Mouse (Mus musculus): ENCODE results near the gene Car9. TPM values are rescaled to one million over a fixed set of nuclear protein-coding genes. Genes with fewer than 3 reads are reported as not detected.
A peak's percentile ranks its signal among the peaks of the same experiment; 100 is the strongest.

Car9 gene
- 0.17 and 1.3 TPM in 2 replicates for polyA plus RNA-seq (2015; fragmentation: Nextera tagmentation; extraction: Ambion mirVana)

GRCm38 (mm10) chr4:43506536-43507185 lies at the start of gene Car9:
Gene Car9 (plus strand): TSS chr4:43506966.
- no peak within 1 kb of the TSS for H3K9ac ChIP-seq (replicated peaks)
- no peak within 1 kb of the TSS for H3K27ac ChIP-seq (replicated peaks)
- 43% methylated on average over 9 of the region's 9 CpGs for WGBS
- no peaks in the 10 kb centered on the region for H3K9me3 ChIP-seq (replicated peaks)
- H3K4me2 ChIP-seq, result peak within 1 kb of the TSS; percentile 58; the same call in 1 of the 2 replicates
- H3K4me3 ChIP-seq (replicated peaks), result no peak within 1 kb of the TSS
- H3K4me1 ChIP-seq, result peaks cover 17% of the 10 kb centered on the region
- no peaks in the 10 kb centered on the region for H3K36me3 ChIP-seq
- no peak for ATAC-seq (ENCODE audit: low FRiP score)
- 0 out of 2 replicates have a peak, but pooled peaks cover 17% of the 10 kb centered on the region for H3K27me3 ChIP-seq (replicated peaks)

GRCm38 (mm10) chr4:43457124-43457523 lies 49.6 kb upstream of the Car9 start:
- no peak overlapping the region for H3K9ac ChIP-seq (replicated peaks)
- no peaks in the 10 kb centered on the region for H3K36me3 ChIP-seq
- no peak overlapping the region for H3K27ac ChIP-seq (replicated peaks)
- H3K4me2 ChIP-seq, result no peak overlapping the region
- H3K27me3 ChIP-seq (replicated peaks), result peaks cover 21% of the 10 kb centered on the region
- H3K9me3 ChIP-seq (replicated peaks), result no peaks in the 10 kb centered on the region
- WGBS, result 25% methylated on average over 8 of the region's 8 CpGs
- ATAC-seq (ENCODE audit: low FRiP score), result no peak
- no peak overlapping the region for H3K4me3 ChIP-seq (replicated peaks)
- peaks cover 18% of the 10 kb centered on the region for H3K4me1 ChIP-seq

DNA sequence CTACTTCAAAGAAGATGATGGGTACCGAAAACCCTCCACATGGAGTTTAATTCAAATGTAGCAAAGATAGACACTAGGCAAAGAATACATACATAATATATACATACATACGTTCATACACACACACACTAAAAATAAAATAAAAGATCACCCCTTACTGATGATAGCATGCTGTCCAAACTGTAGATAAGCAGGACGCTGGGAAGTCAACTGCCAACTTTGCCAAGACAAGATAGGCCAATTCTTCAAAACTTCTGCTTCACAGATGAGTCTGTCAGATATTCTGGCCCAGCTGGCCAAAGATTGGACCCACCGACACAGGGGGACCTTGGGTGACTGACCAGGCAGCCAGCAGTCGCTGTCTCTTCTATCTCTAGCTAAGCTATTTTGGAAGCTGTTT lies 43.7 kb upstream of the Car9 start:
- H3K4me3 ChIP-seq (replicated peaks), result no peak overlapping the region
- H3K27ac ChIP-seq (replicated peaks), result no peak overlapping the region
- no peaks in the 10 kb centered on the region for H3K36me3 ChIP-seq
- no peaks in the 10 kb centered on the region for H3K9me3 ChIP-seq (replicated peaks)
- no peaks in the 10 kb centered on the region for H3K4me1 ChIP-seq
- no peak overlapping the region for H3K9ac ChIP-seq (replicated peaks)
- H3K27me3 ChIP-seq (replicated peaks), result no peaks in the 10 kb centered on the region
- ATAC-seq (ENCODE audit: low FRiP score), result no peak
- H3K4me2 ChIP-seq, result no peak overlapping the region
- 96% methylated on average over 5 of the region's 5 CpGs for WGBS

DNA sequence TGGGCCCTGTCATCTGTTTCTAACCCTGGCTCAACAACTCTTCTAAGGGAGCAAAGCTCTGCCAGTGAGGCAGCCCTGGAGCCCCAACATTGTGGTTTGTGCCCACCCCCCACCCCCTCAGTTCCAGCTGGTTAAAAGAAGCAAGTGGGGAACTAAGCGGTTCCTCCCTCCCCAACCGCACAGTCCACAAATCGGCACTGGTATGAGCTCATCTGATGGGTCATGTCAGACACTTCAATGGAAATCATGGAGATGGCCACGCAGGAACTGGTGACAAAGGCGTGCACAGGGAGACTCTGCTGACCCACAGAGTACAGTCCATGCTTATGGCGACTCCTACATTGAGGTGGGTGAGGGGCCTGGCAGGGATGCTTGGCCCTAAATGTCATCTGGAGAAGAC lies 40.8 kb upstream of the Car9 start:
- 92% methylated on average over 6 of the region's 6 CpGs for WGBS
- Histone ChIP-seq H3K27ac (replicated peaks) (no peak overlapping the region), H3K9ac (replicated peaks) (no peak overlapping the region), H3K27me3 (replicated peaks) (no peaks in the 10 kb centered on the region), H3K4me2 (no peak overlapping the region), H3K4me3 (replicated peaks) (no peak overlapping the region), H3K9me3 (replicated peaks) (no peaks in the 10 kb centered on the region), H3K36me3 (no peaks in the 10 kb centered on the region), H3K4me1 (no peaks in the 10 kb centered on the region)
- ATAC-seq (ENCODE audit: low FRiP score), result no peak

- no peak overlapping the region for H3K9ac ChIP-seq (replicated peaks)
- no peak overlapping the region for H3K4me2 ChIP-seq
- H3K4me3 ChIP-seq (replicated peaks), result no peak overlapping the region
- 87% methylated on average over 7 of the region's 7 CpGs for WGBS
- ATAC-seq (ENCODE audit: low FRiP score), result no peak
- H3K27ac ChIP-seq (replicated peaks), result no peak overlapping the region
- H3K9me3 ChIP-seq (replicated peaks), result no peaks in the 10 kb centered on the region
- no peaks in the 10 kb centered on the region for H3K4me1 ChIP-seq
- H3K36me3 ChIP-seq, result no peaks in the 10 kb centered on the region
- no peaks in the 10 kb centered on the region for H3K27me3 ChIP-seq (replicated peaks)
Measured at GRCm38 (mm10) chr4:43466872-43467271, 39.9 kb upstream of the Car9 start.

- no peak overlapping the region for H3K4me3 ChIP-seq (replicated peaks)
- no peak overlapping the region for H3K27ac ChIP-seq (replicated peaks)
- H3K4me1 ChIP-seq, result no peaks in the 10 kb centered on the region
- H3K27me3 ChIP-seq (replicated peaks), result no peaks in the 10 kb centered on the region
- no peak overlapping the region for H3K4me2 ChIP-seq
- H3K9me3 ChIP-seq (replicated peaks), result no peaks in the 10 kb centered on the region
- no peak for ATAC-seq (ENCODE audit: low FRiP score)
- 95% methylated on average over 10 of the region's 10 CpGs for WGBS
- H3K9ac ChIP-seq (replicated peaks), result no peak overlapping the region
- no peaks in the 10 kb centered on the region for H3K36me3 ChIP-seq
Measured at GRCm38 (mm10) chr4:43470301-43470700, 36.5 kb upstream of the Car9 start.

- Histone ChIP-seq H3K27ac (replicated peaks) (no peak overlapping the region), H3K4me2 (no peak overlapping the region), H3K36me3 (no peaks in the 10 kb centered on the region), H3K4me3 (replicated peaks) (no peak overlapping the region), H3K4me1 (0 out of 2 replicates have a peak, but pooled peaks cover 4% of the 10 kb centered on the region), H3K9ac (replicated peaks) (no peak overlapping the region), H3K27me3 (replicated peaks) (no peaks in the 10 kb centered on the region), H3K9me3 (replicated peaks) (no peaks in the 10 kb centered on the region)
- WGBS, result 81% methylated on average over 1 of the region's 1 CpGs
- ATAC-seq (ENCODE audit: low FRiP score), result no peak
Measured at GRCm38 (mm10) chr4:43473636-43474035, 33.1 kb upstream of the Car9 start.

- no peak overlapping the region for H3K4me2 ChIP-seq
- no peak overlapping the region for H3K9ac ChIP-seq (replicated peaks)
- H3K4me3 ChIP-seq (replicated peaks), result no peak overlapping the region
- no peaks in the 10 kb centered on the region for H3K36me3 ChIP-seq
- 0 out of 2 replicates have a peak, but pooled peaks cover 4% of the 10 kb centered on the region for H3K4me1 ChIP-seq
- H3K9me3 ChIP-seq (replicated peaks), result no peaks in the 10 kb centered on the region
- WGBS, result 89% methylated on average over 6 of the region's 6 CpGs
- ATAC-seq (ENCODE audit: low FRiP score), result no peak
- H3K27me3 ChIP-seq (replicated peaks), result no peaks in the 10 kb centered on the region
- no peak overlapping the region for H3K27ac ChIP-seq (replicated peaks)
Measured at GRCm38 (mm10) chr4:43476604-43477003, 30.2 kb upstream of the Car9 start.

- peak; percentile 94 for ATAC-seq (ENCODE audit: low FRiP score)
- Histone ChIP-seq H3K4me1 (0 out of 2 replicates have a peak, but pooled peaks cover 4% of the 10 kb centered on the region), H3K36me3 (no peaks in the 10 kb centered on the region), H3K4me2 (peak overlapping the region; percentile 57), H3K9ac (replicated peaks) (no peak overlapping the region), H3K27me3 (replicated peaks) (no peaks in the 10 kb centered on the region), H3K9me3 (replicated peaks) (no peaks in the 10 kb centered on the region), H3K4me3 (replicated peaks) (peak overlapping the region; percentile 33), H3K27ac (replicated peaks) (no peak overlapping the region; the same call in 1 of the 2 replicates)
- WGBS, result 16% methylated on average over 11 of the region's 11 CpGs
Measured at GRCm38 (mm10) chr4:43477857-43478533, 28.8 kb upstream of the Car9 start.

GRCm38 (mm10) chr4:43478534-43478858 lies 28.3 kb upstream of the Car9 start:
- H3K27ac ChIP-seq (replicated peaks), result no peak overlapping the region; the same call in 1 of the 2 replicates

GRCm38 (mm10) chr4:43478906-43479832 lies 27.6 kb upstream of the Car9 start:
- Histone ChIP-seq H3K9me3 (replicated peaks) (no peaks in the 10 kb centered on the region), H3K9ac (replicated peaks) (no peak overlapping the region), H3K36me3 (no peaks in the 10 kb centered on the region), H3K4me3 (replicated peaks) (no peak overlapping the region), H3K27me3 (replicated peaks) (no peaks in the 10 kb centered on the region), H3K4me2 (peak overlapping the region; percentile 32), H3K27ac (replicated peaks) (no peak overlapping the region), H3K4me1 (0 out of 2 replicates have a peak, but pooled peaks cover 4% of the 10 kb centered on the region)
- ATAC-seq (ENCODE audit: low FRiP score), result no peak; the same call in 1 of the 2 replicates
- WGBS, result 53% methylated on average over 24 of the region's 24 CpGs

More at GRCm38 (mm10) chr4:43478534-43478858, 28.3 kb upstream of the Car9 start:
- peak overlapping the region; percentile 57 for H3K4me2 ChIP-seq
- H3K27me3 ChIP-seq (replicated peaks), result no peaks in the 10 kb centered on the region
- H3K9me3 ChIP-seq (replicated peaks), result no peaks in the 10 kb centered on the region
- ATAC-seq (ENCODE audit: low FRiP score), result peak; percentile 32; the same call in 1 of the 2 replicates
- H3K9ac ChIP-seq (replicated peaks), result no peak overlapping the region
- WGBS, result 43% methylated on average over 8 of the region's 8 CpGs
- H3K36me3 ChIP-seq, result no peaks in the 10 kb centered on the region
- peak overlapping the region; percentile 33 for H3K4me3 ChIP-seq (replicated peaks)
- 0 out of 2 replicates have a peak, but pooled peaks cover 4% of the 10 kb centered on the region for H3K4me1 ChIP-seq
